Mouse (Mus musculus) kidney, embryonic 14.5 days (tissue): Measurements from ENCODE around the gene Tbx10. TPM values are rescaled to one million over a fixed set of nuclear protein-coding genes. Genes with fewer than 3 reads are reported as not detected.

ENCODE experiments used
- ATAC-seq: fragments of 200-750 bp; cut with Nextera tagmentation; 2 replicates; pipeline ENCODE4 v1.8.0; 2017; ENCODE audit warnings: moderate number of reproducible peaks, mild to moderate bottlenecking, moderate TSS enrichment, moderate library complexity; ENCODE audit not compliant: low FRiP score, low TSS enrichment
- H3K27ac ChIP-seq: fragments of 300-500 bp; sonication (generic); 2 replicates; pipeline ENCODE4 v1.5.1; 2014; ENCODE audit warnings: low read depth, mild to moderate bottlenecking, low read length, moderate library complexity, mixed read lengths
- H3K27me3 ChIP-seq: fragments of 300-500 bp; sonication (generic); 2 replicates; pipeline ENCODE4 v1.6.1; 2014; ENCODE audit warnings: mild to moderate bottlenecking, low read length; ENCODE audit not compliant: control insufficient read depth, insufficient read depth
- H3K36me3 ChIP-seq: fragments of 300-500 bp; sonication (generic); 2 replicates; pipeline ENCODE4 v1.6.1; 2014; ENCODE audit warnings: low read length, mixed read lengths; ENCODE audit not compliant: control insufficient read depth, insufficient read depth
- H3K4me1 ChIP-seq: fragments of 300-500 bp; sonication (generic); 2 replicates; pipeline ENCODE4 v1.6.1; 2014; ENCODE audit warnings: low read length, mixed read lengths; ENCODE audit not compliant: control insufficient read depth, insufficient read depth
- H3K4me2 ChIP-seq: fragments of 300-500 bp; sonication (generic); replicated peaks from 2 replicates; pipeline ENCODE4 v1.6.1; 2014; ENCODE audit warnings: low read depth, mild to moderate bottlenecking, low read length
- H3K4me3 ChIP-seq: fragments of 300-500 bp; sonication (generic); 2 replicates; pipeline ENCODE4 v1.5.1; 2014; ENCODE audit warnings: mild to moderate bottlenecking, low read length
- H3K9ac ChIP-seq: fragments of 300-500 bp; sonication (generic); 2 replicates; pipeline ENCODE4 v1.6.1; 2014; ENCODE audit warnings: low read depth, mild to moderate bottlenecking, low read length, moderate library complexity
- H3K9me3 ChIP-seq: fragments of 300-500 bp; sonication (generic); 2 replicates; pipeline ENCODE4 v1.6.1; 2016; ENCODE audit warnings: low read length; ENCODE audit not compliant: control insufficient read depth
- WGBS: fragments of 180-500 bp; shearing (Covaris S2); extraction: QIAGEN DNeasy Blood & Tissue Kit; methylation state at CpG from one replicate; pipeline ENCODE4 v1.1.7; 2014; 5-methylcytosine and 5-hydroxymethylcytosine counted together
- polyA plus RNA-seq: library from polyadenylated mRNA; unstranded; fragments of >200 nt; fragmentation: Nextera tagmentation; extraction: Ambion mirVana; gene quantifications from 2 replicates; pipeline ENCODE4 v1.2.1, GENCODE M21; 2014

Tbx10 gene
- polyA plus RNA-seq, 1 experiment from 2014 or later, result 1.1 TPM

DNA sequence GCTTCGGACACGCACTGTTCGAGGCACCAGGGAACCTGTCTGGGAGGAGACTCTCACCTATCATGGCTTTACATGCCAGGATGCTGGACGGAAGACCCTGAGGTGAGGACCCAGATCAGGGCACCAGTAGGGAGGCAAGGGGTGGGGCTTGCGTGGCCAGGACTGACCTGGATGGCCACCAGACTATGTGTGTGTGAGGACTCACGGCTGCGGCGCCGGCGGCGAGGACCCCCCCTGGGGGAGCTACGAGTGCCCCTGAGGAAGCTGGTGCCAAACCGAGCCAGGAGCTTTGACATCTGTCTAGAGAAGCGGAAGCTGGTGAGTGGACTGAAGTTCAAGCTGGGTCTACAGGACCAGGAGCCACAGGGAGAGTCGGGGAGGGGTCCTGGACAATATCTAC is 11.8 kb downstream of the Tbx10 start:
- Histone ChIP-seq H3K27me3 (no peaks in the 10 kb centered on the region), H3K9ac (no peak overlapping the region)

GRCm38 (mm10) chr19:4005091-4005490 is 12.5 kb downstream of the Tbx10 start:
- no peak overlapping the region for H3K4me3 ChIP-seq
- H3K9ac ChIP-seq, result no peak overlapping the region
- no peak for ATAC-seq
- H3K27me3 ChIP-seq, result no peaks in the 10 kb centered on the region
- peaks cover 11% of the 10 kb centered on the region for H3K4me1 ChIP-seq
- no peaks in the 10 kb centered on the region for H3K9me3 ChIP-seq
- H3K27ac ChIP-seq, result no peak overlapping the region
- H3K4me2 ChIP-seq, result no peak overlapping the region
- WGBS, result 90% methylated on average over 9 of the region's 9 CpGs
- H3K36me3 ChIP-seq, result peaks cover 44% of the 10 kb centered on the region

More for the DNA sequence above, 11.8 kb downstream of the Tbx10 start:
- H3K36me3 ChIP-seq, result peaks cover 36% of the 10 kb centered on the region
- WGBS, result 82% methylated on average over 15 of the region's 15 CpGs
- H3K27ac ChIP-seq, result no peak overlapping the region
- H3K4me3 ChIP-seq, result no peak overlapping the region
- H3K4me1 ChIP-seq, result peaks cover 15% of the 10 kb centered on the region
- H3K9me3 ChIP-seq, result no peaks in the 10 kb centered on the region
- no peak for ATAC-seq
- no peak overlapping the region for H3K4me2 ChIP-seq

GRCm38 (mm10) chr19:4005971-4006370 is 13.4 kb downstream of the Tbx10 start:
- Histone ChIP-seq H3K4me2 (no peak overlapping the region), H3K27me3 (no peaks in the 10 kb centered on the region), H3K36me3 (peaks cover 52% of the 10 kb centered on the region), H3K9ac (no peak overlapping the region), H3K4me3 (no peak overlapping the region), H3K4me1 (peaks cover 8% of the 10 kb centered on the region), H3K9me3 (no peaks in the 10 kb centered on the region), H3K27ac (no peak overlapping the region)
- ATAC-seq, result no peak
- WGBS, result 96% methylated on average over 8 of the region's 8 CpGs

GRCm38 (mm10) chr19:4011086-4011485 is 18.5 kb downstream of the Tbx10 start:
- WGBS, result 96% methylated on average over 5 of the region's 5 CpGs
- Histone ChIP-seq H3K27me3 (no peaks in the 10 kb centered on the region), H3K4me3 (no peak overlapping the region), H3K9ac (no peak overlapping the region), H3K9me3 (no peaks in the 10 kb centered on the region), H3K27ac (no peak overlapping the region), H3K4me2 (no peak overlapping the region), H3K36me3 (peaks cover 50% of the 10 kb centered on the region), H3K4me1 (peaks cover 5% of the 10 kb centered on the region; the same call in 1 of the 2 replicates)
- no peak for ATAC-seq

DNA sequence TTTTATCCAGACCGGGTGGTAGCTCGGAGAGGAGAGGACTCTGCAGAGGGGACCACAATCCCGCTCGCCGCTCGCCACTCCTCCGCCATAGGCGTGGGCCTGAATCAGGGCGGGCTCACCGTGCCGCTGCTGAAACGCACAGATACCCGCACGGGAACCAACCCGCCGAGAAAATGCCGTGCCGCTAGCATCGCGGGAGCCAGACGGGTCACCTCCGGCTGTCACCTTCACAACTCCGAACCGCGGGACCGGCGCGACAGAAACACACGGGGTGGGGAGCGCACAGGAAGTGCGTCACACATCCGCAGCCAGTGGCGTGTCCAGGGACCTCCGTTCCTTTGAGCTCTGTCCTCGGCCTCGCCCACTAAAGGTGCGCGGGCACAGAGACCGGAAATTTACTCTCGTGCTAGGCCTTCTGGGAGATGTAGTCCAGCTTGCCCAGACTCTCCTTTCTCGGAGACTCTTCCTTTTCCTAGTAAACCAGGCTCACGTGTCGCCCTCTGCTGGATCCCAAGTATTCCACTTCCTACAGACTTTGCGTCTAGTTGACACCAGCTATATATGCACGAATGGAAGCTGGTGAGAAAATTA is 20.0 kb downstream of the Tbx10 start, which contains the start of gene Ndufv1:
Gene Ndufv1 (minus strand): TSS at position 375 of the 591 bp plus-strand sequence.
- H3K4me1 ChIP-seq, result peaks cover 5% of the 10 kb centered on the region; the same call in 1 of the 2 replicates
- ATAC-seq, result peak; percentile 99
- no peak within 1 kb of the TSS for H3K27ac ChIP-seq
- peak within 1 kb of the TSS; percentile 69 for H3K4me2 ChIP-seq
- H3K9ac ChIP-seq, result peak within 1 kb of the TSS; percentile 62
- peak within 1 kb of the TSS; percentile 69 for H3K4me3 ChIP-seq
- H3K27me3 ChIP-seq, result no peaks in the 10 kb centered on the region
- no peaks in the 10 kb centered on the region for H3K9me3 ChIP-seq
- WGBS, result under 1% methylated on average over 42 of the region's 45 CpGs
- peaks cover 36% of the 10 kb centered on the region for H3K36me3 ChIP-seq

- ATAC-seq, result peak; percentile 46; the same call in 1 of the 2 replicates
- Histone ChIP-seq H3K27me3 (no peaks in the 10 kb centered on the region), H3K9me3 (no peaks in the 10 kb centered on the region), H3K4me1 (peaks cover 5% of the 10 kb centered on the region; the same call in 1 of the 2 replicates), H3K27ac (no peak overlapping the region), H3K4me2 (peak overlapping the region; percentile 33), H3K36me3 (peaks cover 31% of the 10 kb centered on the region), H3K4me3 (peak overlapping the region; percentile 22; the same call in 1 of the 2 replicates), H3K9ac (peak overlapping the region; percentile 12; the same call in 1 of the 2 replicates)
- WGBS, result 15% methylated on average over 9 of the region's 9 CpGs
Observed at GRCm38 (mm10) chr19:4013066-4013465, 20.5 kb downstream of the Tbx10 start.

- H3K36me3 ChIP-seq, result peaks cover 13% of the 10 kb centered on the region; the same call in 1 of the 2 replicates
- peaks cover 5% of the 10 kb centered on the region; the same call in 1 of the 2 replicates for H3K4me1 ChIP-seq
- ATAC-seq, result no peak
- no peak overlapping the region for H3K9ac ChIP-seq
- H3K9me3 ChIP-seq, result no peaks in the 10 kb centered on the region
- H3K4me2 ChIP-seq, result no peak overlapping the region
- H3K27ac ChIP-seq, result no peak overlapping the region
- no peak overlapping the region for H3K4me3 ChIP-seq
- H3K27me3 ChIP-seq, result no peaks in the 10 kb centered on the region
Observed at GRCm38 (mm10) chr19:4014802-4015201, 22.2 kb downstream of the Tbx10 start.

DNA sequence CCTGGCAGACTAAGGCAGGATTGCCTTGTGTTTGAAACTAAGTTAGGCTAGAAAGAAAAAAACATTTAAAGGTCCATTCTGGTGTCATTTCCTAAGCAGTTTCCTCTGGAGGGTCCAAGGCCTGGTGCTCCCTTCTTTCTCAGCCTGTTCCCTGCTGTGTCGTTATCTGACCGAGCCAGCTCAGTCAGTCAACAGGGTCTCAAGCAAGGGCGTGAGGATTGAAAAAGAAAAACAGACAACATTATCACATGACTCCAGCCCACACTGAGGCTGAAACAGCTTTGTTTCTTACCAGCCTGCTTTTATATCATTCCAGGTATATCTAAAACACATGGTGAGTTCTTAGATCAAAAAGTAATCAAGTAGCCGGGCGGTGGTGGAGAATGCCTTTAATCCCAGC is 23.1 kb downstream of the Tbx10 start:
- H3K4me1 ChIP-seq, result peaks cover 5% of the 10 kb centered on the region; the same call in 1 of the 2 replicates
- peaks cover 6% of the 10 kb centered on the region; the same call in 1 of the 2 replicates for H3K36me3 ChIP-seq
- no peak overlapping the region for H3K27ac ChIP-seq
- H3K27me3 ChIP-seq, result no peaks in the 10 kb centered on the region
- no peak for ATAC-seq
- H3K9ac ChIP-seq, result no peak overlapping the region
- H3K9me3 ChIP-seq, result no peaks in the 10 kb centered on the region
- no peak overlapping the region for H3K4me2 ChIP-seq
- WGBS, result 65% methylated on average over 5 of the region's 5 CpGs
- no peak overlapping the region for H3K4me3 ChIP-seq

GRCm38 (mm10) chr19:4017921-4018587 is 25.5 kb downstream of the Tbx10 start:
- no peak overlapping the region for H3K4me3 ChIP-seq
- no peak for ATAC-seq
- no peaks in the 10 kb centered on the region for H3K36me3 ChIP-seq
- no peak overlapping the region for H3K9ac ChIP-seq
- H3K27ac ChIP-seq, result no peak overlapping the region
- H3K9me3 ChIP-seq, result no peaks in the 10 kb centered on the region
- H3K4me2 ChIP-seq, result no peak overlapping the region
- WGBS, result 71% methylated on average over 10 of the region's 10 CpGs
- no peaks in the 10 kb centered on the region for H3K4me1 ChIP-seq
- H3K27me3 ChIP-seq, result no peaks in the 10 kb centered on the region
